Mouse (Mus musculus): Measurements from ENCODE around the gene Rasl10a.

GRCm38 (mm10) chr11:5041144-5041780, 16.7 kb upstream of the Rasl10a start:
- TF ChIP-seq CTCF (IDR thresholded peaks at IDR 0.05; ENCODE audit: insufficient read depth, low read length) (no peak), POLR2A (IDR thresholded peaks at IDR 0.05; ENCODE audit: borderline replicate concordance, extremely low read depth, low read depth, low read length) (no peak)

Data from lung, adult 2 months (tissue).